Mouse (Mus musculus) layer of hippocampus, postnatal 36 days (tissue): ENCODE results near the gene Stxbp4. TPM values are rescaled to one million over a fixed set of nuclear protein-coding genes. Genes with fewer than 3 reads are reported as not detected.

Experiments used
- DNase-seq, 2 experiments: peaks; one replicate each; pipeline ENCODE4 v3.0.0; 2022
- total RNA-seq, 2 experiments: library from RNA; stranded (reverse); gene quantifications; 2 replicates each; pipeline ENCODE4 v1.2.3; 2021

Gene Stxbp4
- 10 to 100 TPM; 14.6 to 15.1 TPM for total RNA-seq

DNA sequence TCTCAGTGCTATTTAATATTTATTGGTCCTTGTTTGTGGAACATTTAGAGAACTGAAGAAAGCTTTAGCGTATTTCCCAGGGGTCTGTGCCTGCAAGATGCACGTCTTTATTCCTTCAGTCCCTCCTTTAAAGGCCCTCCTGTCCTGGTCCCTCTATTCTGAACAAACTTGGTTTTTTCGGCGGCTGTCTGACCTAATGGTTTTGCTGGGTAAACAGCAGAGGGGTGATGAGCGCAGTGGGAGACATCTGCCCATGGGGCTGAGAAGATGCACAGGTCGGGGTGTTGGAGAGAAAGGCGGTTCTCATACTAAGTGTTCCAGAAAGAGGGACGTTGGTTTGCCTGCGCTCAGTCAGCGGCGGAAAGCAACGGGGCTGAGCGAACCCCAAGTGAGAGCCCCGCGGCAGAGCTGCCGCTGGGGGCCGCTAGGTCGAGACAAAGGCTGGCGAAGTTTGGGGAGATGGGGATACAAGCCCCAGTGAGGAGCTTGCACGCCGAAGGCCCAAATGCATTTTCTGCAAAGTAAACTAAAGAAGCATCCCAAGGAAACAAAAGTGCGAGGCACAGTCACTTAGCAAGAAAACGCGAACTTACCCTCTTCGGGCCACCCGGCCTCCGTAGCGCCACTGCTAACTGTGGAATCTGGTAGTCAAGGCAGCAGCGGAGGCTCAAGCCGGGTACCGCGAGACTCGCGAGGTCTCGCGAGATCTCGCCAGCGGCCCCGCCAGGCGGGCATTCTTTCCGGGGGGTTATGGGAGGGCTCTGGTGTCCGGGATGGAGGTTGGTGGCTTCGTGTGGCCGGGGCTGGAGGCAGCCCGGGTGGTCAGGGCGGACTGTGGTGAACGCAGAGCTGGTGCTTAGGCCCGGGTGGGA, at the start of gene Stxbp4, which contains the start of gene Cox11:
Gene Stxbp4 (minus strand): TSS at position 645 of the 872 bp plus-strand sequence.
Gene Cox11 (plus strand): TSS at position 734 of the 872 bp plus-strand sequence.
- peak; percentile 92 to 93 for DNase-seq

DNA sequence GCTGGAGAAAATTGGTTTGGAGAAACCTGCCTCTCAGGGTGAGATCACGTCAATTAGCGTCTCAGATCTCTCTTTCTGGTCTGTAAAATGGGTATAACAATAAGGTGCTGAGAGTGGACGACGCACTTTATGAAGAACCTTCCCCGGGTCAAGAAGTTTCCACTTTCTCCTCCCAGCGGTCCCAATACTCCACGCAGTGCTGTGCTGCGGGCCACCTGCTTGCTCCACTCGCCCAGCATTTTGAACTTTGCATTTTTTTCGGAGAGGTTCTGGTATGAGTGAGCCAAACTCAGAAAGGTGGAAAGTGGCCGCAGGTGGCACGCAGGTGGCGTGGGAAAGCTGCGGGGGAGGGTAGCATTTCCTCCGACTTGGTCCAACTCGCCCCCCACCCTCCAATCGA, 49.2 kb upstream of the Stxbp4 start:
- no peak for DNase-seq

DNA sequence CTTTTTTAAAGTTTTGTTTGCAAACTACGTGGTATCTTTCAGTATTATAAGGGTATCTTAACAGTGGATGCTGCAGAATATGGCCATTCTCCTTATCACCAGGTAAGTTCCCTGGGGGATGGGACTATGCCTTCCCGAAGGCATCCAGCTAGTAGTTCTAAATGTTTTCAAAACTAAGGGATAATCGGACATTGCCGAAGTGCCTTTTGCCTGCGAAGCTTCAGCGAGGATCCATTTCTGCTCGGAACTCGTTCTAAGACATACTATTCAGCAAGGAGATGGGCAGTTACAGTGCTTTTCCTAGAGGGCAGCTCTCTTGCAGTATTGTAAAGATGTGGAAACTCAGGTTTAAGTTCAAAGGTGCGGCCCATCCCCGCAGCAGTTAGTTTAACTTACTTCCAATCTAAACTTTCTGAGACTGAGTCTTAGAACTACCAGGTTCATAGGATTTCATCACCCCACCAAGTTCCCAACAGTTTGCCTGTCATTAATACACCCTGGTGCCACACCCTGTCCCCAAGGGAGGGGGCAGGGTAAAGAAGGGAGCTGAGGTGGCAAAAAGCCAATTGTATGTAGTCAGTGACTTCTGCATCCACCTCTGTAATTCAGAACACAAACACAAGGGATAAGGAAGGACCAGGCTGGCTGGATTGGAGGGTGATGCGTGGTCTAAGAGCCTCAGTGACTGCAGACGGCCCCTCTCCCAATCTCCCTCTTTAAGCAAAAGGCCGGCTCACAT, 48.6 kb upstream of the Stxbp4 start:
- DNase-seq = no peak

DNA sequence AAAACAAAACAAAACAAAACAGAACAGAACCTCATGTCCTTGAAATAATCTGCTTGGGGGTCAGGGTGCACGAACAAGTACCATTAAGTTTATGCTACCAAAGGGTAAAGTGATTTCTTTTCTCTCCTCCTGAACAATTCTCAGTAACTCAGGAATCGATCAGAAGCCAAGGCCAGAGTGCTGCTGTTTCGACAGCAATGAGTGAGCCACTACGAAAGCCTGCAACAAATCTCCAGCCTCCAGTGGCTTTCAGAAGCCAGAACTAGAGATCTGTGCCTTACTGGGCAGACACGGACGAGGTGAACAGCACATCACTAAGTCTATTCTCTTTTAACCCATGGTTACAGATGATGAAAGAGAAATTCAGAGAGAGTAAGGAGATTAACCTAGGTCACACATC, 47.3 kb upstream of the Stxbp4 start:
- no peak for DNase-seq

DNA sequence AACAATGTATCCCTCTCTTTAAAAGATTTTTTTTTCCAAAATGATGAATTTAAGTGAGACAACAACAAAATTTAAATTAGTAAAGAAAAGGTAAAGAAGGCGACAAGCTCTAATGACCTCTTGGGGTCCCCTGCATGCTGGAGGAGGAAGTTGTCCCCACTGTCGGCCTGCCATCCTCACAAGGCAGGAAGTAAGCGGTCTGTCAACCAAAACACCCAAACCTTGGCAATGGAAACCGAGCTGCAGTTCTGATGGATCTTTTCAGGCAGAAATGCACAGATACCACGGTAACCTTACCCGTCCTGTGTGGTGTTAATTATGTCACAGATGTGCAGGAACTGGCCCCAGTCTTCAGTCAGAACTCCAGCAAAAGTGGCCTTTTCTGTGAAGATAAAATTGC, 46.9 kb upstream of the Stxbp4 start:
- DNase-seq = no peak

DNA sequence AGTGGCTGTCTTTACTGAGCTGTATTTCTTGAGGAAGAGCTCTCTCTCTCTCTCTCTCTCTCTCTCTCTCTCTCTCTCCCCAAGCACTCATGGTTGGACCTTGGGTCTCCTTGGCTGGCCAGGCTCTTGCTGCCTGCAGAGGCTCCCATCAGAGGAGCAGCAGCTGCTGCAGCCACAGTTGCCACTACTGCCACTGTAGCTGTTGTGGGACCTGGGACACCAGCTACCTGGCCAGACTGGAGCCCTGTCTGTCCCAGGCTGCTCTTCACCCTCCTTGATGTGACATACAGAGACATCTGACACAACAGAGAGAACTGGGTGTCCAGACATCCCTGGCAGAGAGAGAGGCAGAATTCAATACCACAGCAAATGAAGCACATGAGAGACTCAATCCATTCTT, 43.3 kb upstream of the Stxbp4 start:
- no peak for DNase-seq

DNA sequence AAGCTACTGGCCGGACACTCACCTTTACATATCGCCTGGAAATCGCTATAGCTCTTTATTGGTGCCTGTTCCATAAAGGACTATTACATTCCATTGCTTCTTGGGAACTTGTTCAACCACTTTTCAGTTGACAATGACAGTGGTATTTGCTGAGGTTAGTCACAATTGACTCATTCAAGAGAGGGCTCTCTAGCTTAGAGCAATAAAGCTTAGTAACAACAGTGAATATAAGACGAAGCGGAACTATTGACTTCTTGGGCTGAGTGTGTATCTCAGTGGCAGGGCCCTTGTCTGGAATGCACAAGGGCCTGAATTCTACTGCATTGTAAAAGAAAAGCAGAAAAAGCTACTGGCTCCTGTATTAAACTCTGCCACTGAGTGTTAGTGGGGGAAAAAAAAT, 40.7 kb upstream of the Stxbp4 start:
- no peak for DNase-seq

DNA sequence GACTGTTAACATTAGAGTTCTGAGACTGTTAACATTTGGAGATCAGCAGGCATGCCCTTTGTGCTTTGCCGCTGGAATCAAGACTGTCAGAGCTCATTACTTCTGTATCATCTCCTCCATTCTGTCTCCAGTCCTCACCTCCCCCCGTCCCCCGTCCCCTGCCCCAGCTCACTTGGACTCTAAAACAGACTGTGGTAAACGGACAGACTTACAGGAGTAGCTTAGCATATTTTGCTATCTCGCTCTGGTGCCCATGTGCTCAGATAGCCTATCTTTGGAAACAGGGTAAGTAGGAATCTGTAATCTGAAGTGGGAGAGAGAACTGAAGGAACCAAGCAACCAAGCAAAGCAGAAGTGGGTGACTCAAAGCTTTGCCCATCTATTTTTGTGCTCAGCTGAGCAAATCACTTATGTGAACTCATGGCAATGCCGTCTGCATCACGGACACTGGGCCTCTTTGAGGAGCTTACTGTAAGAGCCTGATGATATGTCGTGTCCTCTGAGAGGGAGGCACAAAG, 39.9 kb upstream of the Stxbp4 start:
- no peak for DNase-seq

DNA sequence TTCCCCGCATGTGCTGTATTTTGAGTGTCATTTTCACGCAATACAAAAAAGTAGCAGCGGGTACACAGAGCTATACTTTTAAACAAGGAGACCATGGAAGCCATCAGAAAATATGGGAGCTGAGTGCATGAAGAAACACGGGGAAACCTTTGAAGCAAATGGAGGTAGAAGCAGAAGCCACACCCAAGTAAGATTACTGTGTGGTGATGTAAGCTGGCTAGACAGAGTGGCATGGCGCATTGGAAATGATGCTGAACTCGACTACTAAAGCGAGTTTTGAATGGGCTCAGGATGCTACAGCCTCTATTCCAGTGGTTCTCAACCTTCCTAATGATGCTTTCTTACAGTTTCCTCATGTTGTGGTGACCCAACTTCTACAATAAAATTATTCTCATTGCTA, 39.1 kb upstream of the Stxbp4 start:
- no peak for DNase-seq

DNA sequence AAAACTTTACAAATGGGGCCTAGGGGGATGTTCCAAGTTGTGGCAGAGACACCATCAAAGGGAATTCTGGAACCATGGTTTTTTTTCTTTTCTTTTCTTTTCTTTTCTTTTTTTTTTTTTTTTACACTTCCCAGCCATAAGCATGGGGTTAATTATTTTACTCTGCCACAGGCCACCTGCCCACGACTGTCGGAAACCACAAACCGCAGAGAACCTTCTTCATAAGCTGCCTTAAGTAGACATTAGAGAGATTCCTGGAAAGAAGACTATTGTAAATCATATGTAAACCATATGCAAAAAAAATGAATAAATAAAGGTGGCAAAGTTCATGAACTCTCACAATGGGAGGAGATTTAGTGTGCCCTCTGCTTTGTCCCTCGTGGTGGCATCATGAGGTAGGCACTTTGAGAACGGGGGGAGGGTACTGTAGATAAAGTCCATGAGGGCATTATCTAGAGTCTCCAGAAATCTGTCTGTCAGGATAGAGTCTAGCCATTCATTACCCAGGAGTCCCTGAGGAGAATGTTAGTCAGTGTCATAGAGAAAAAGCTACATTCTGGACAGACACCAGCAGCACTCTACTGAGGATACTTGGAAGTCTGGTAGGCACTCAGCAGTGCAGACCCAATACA, 37.7 kb upstream of the Stxbp4 start:
- no peak for DNase-seq

DNA sequence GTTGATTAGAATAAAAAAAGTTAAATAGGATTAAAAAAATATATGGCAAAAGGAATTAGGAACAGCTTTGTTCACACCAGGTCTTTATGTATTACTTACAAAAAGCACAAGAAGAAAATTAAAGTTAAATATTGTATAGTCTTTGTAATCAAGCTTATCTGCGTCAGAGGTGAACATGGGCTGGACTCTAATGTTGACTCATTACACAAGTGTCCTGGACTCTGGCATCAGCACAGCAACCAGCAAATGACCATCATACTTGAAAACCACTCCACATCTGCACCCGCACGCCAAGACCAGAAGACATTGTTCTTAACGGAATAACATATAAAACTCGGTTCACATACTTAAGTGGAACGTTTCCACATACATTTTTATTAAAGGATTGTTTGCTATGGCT, 29.4 kb upstream of the Stxbp4 start:
- DNase-seq = no peak

DNA sequence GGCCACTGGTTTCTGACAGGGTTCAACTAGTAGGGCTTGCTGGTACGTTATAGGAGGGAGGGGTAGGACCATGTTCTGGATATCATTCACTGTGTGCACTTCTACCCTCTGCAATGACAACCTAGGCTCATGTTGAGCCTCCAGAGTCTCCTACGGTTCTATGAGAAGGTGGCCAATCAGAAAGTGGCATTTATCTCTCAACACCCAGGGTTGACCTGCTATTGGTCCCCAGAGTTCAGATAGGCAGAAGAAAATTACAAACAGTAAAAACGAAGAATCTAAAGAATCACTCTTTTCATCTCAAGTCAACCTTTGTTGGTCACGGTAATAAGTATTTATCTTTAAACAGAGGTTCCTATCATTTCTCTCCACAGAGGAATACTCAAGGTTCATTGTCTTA, 29.0 kb upstream of the Stxbp4 start:
- no peak for DNase-seq

DNA sequence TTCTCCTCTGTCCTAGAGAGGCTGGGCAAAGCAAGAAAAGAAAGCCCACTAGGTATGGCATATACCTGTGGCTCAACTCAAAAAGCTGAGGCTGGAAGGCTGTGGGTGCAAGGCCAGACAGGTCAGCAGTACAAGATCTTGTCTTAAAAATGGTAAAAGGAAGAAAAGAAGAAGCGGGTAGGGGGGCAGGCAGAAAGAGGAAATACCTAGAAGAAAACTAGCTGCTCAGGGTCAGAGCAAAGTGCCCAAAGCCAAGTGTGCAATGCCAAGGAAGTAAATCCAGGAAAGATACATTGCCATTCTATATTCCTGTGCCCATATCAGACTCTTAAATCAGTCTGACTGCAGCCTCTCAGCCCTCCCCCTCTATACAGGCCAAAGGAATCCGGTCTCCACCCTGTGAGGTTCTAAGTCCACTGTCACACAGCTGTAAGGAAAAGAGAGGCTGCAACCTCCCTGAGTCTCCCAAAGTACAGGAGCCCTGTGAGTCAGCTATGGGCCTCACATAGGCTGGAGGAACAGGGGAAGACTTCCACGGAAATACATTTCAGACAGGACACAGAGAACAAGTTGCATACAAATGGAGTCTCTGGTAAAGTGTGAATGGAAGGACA, 28.4 kb upstream of the Stxbp4 start:
- DNase-seq = no peak

DNA sequence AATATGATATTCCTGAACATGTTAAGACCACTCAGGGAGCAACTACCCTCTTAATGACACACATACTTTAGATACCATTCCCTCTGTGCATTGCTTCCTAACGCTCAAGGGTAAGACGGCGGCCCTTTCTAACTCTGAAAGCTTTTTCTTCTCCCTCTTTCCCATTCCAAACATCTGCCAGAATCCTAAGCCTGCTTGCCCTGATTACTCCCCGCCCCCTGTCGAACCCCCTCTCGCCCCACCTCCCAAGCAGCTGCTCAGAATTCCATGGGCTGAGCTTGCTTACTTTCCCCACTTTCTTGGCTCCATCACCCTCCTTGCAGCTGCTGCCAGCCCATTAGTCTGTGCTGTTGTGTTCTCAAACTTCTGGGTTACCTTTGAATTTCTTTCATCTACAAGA, 27.3 kb upstream of the Stxbp4 start:
- peak; percentile 15 to 29 for DNase-seq

DNA sequence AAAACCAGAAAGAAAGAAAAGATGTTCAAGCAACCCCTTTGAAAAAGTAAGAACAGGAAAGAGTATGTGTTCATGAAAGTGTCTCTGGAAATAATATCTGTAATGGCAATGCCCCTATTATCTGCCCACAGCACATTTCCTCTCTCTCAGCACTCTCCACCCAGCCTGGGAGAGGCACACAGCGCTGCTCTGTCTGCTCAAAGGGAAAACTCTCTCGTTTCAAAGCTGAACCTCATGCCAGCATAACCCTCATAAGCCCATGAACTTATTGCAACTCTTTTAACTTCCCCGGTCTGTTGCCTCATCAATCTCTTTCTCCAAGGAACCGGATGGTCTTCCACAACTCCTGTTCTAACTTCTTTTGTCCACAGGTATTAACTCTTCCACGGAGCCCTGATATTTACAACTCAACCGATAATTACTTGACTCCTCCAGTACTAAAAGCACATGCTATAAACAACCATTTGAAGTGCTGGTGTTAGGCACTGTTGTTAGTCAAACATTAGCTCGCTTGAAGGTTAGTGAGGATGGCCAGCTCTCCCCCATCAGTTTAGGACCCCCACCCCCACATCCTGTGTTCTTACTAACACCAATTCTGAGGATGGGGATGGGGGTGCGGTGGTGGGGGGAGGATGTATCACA, 26.6 kb upstream of the Stxbp4 start:
- no peak for DNase-seq

DNA sequence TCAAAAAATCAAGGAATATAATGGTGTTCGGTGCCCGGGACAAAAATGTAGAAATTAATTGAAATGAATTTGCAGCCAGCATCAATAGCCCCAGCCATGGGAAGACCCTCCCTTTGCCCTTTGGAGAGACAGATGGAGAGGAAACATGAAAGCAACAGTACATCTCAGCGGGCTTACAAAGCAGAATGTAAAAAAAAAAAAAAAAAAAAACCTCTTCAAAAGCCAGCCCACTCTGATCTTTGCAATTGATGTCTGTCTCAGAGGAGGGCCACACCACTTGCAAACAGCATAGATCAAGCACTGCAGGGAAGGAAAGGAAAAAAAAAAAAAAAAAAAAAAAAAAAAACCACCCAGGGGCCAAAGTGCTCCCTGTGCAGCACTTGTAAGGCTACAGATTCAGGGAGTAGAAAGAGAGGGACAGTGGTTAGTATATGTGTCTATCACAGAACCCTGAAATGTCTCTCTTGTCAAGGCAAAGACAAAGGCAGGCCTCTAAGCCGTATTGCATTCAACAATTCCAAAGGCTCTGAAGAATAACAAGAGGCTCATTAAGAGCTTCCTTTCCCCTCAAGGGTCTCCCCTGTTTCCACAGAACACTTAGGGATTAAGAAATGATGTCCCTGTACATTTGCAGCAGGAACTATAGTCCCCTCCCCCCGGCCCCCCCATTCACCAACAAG, 25.9 kb upstream of the Stxbp4 start:
- DNase-seq = no peak

DNA sequence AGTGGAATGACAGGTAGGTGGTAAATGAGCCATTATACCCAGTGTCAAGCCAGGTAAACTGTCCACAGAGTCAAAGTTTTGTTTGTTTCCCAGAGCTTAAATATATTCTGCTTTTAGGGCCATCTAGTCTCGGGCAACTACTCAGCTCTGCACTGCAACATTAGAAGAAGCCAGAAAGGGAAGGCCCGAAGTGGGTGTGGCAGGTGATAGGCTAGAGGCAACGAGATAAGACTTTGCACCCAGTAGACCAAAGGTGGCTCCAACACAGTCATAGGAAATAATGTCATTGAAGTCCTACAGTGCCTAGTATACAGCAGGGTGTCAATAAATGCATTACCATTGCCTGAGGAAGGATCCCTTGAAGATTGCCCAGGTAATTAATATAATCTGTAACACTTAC, 25.2 kb upstream of the Stxbp4 start:
- DNase-seq = no peak

DNA sequence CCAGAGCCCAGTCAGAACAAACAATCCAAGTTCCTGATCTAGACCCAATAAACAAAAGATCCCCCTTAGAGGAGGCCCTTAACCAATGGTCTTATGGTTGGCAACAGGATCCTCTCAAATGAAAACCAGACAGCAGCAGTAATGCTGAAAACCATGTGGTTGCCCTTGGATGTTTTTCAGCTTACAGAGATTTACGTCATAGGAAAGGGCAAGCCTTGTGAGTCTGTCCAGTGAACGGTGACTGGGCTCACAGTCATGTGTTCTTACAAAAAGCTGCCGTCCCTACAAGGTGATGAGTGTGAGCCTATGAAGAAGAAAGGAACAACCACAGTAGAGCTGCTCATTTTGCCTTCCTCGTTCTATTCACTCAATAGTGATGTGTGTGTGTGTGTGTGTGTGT, 22.8 kb upstream of the Stxbp4 start:
- DNase-seq = no peak

DNA sequence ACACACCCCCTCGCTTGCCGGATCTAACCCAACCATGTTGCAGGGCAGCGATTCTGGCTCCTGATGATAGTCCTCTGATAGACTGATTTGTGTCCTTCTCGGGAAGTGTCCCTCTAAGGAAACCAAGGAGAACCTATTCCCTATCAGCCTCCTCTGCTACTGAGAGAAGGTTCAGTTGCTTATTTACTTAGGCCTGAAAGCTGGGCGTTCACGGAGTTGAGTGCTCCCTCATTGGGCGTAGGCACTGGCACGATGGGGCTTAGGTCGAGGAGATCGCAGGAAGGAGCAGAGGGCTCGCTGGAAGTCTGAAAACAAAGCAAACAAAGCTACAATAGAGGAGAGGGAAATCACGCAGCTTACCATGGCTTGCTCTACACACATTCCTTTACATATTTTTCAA, 19.6 kb upstream of the Stxbp4 start:
- no peak for DNase-seq

DNA sequence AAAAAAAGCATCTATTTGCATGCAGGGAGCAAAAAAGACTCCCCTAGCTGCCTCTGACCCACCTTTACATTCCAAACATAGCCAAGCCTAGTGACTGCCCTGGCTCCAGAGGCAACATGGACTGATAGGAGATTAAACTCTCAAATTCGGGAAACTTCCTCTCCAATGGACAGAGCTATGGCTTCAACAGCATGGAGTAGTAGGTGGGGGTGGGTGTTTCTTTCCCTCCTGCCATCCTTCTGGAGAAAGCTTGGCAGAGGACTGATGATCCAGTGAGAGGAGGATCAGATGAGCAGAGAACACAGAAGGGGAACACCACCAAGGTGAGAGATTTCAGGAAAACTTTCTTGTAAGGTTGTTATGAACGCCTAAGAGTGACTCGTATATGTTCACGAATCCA, 14.7 kb upstream of the Stxbp4 start:
- DNase-seq = no peak

DNA sequence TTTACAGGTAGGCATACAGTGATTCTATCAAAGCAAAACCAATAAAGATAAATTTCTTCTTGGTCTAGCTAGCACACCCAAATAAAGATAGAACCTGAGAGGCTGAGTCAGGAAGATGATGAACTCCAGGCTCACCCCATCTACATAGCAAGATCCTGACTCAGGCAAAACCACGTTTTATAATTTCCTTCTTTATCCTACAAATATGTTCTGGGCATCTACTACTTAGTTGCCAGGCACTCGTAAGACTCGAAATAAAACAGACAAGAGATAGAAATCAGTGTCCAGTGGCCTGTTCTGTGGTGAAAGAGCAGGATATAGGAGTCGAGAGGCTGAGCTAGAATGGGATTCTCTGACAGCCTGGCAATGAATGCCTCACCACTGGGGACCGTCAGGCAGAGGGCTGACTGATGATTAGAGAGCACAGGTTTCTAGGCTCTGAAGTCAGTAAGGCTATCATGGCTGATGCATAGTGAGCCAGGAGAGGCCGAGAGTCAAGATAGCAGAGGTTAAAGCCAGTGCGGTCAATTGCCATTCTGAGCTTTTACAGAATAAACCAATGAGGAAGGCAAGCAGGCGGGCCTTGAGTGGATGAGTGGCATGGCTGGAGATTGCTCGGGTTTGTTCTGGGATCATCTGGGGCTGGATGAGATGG, 12.5 kb upstream of the Stxbp4 start:
- DNase-seq = no peak
